Mouse (Mus musculus): ENCODE measurements around the gene Emc3.

- TF ChIP-seq POLR2A (IDR thresholded peaks at IDR 0.05; ENCODE audit: low read depth, low read length) (peak; percentile 88), KAT2A (IDR thresholded peaks at IDR 0.05; ENCODE audit: insufficient replicate concordance, low read length) (peak; percentile 94), CTCF (conservative IDR thresholded peaks at IDR 0.05 in 1 of 2, IDR thresholded peaks at IDR 0.05 in 1 of 2; ENCODE audit: low read depth in 2 of 2, low read length in 2 of 2) (no peak), CHD2 (IDR thresholded peaks at IDR 0.05; ENCODE audit: low read length) (no peak), USF2 (conservative IDR thresholded peaks at IDR 0.05; ENCODE audit: low read depth, low read length) (no peak)
These were observed at the start of gene Emc3, which contains the start of gene Fancd2 for GRCm38 (mm10) chr6:113530932-113531839.
